Mouse (Mus musculus): Measurements from ENCODE around the gene Plin1. TPM values are rescaled to one million over a fixed set of nuclear protein-coding genes. Genes with fewer than 3 reads are reported as not detected.

Plin1 gene
- polyA plus RNA-seq, 1 experiment: not detected

DNA sequence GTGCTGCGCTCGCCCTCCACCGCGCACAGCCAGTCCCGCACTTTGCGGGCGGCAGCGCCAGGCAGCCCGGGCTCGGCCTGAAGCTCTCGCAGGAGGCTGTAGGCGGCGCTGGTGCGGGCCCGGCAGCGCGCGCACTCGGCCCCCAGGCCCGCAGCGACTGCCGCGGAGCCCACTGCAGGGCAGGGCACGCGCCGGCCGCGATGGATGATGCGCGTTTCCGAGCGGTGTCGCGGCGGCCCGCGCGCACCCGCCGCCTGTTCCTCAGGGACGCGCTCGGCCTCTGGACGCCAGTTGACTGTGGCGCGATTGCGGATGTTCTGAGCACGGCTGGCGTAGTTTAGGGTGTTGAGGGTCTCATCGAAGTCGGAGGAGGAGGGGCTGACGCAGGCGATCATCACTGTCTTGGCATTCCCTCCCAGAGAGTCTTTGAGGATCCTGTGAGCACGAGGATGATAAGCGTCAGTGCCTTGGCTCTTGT lies 22.5 kb downstream of the Plin1 start:
- no peak for TF ChIP-seq GATA1 (IDR thresholded peaks at IDR 0.05; ENCODE audit: low read length)

- TF ChIP-seq GATA1 (IDR thresholded peaks at IDR 0.05; ENCODE audit: low read length): no peak
Observed at GRCm38 (mm10) chr7:79705210-79705609, 27.5 kb downstream of the Plin1 start.

- TF ChIP-seq GATA1 (IDR thresholded peaks at IDR 0.05; ENCODE audit: low read length): no peak
Observed at GRCm38 (mm10) chr7:79702755-79703154, 29.9 kb downstream of the Plin1 start.

- no peak for TF ChIP-seq GATA1 (IDR thresholded peaks at IDR 0.05; ENCODE audit: low read length)
Observed at GRCm38 (mm10) chr7:79696495-79696894, 36.2 kb downstream of the Plin1 start.

DNA sequence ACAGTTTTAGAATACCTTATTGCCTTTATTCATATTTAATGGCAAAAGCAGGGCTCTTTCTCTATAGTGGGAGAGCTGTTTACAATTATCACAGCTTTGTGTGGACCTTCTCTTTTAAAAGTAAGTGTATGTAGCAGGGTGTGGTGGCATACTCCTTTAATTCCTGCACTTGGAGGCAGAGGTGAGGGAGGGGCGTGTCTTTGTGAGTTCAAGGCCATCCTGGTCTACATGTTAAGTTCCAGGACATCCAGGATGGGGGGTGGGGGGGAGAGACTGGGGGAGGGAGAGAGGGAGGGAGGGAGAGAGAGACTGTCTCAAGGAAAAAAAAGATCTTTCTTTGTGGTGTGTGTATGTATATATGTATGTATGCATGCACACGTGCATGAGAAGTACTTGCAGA lies 52.5 kb downstream of the Plin1 start:
- TF ChIP-seq GATA1 (IDR thresholded peaks at IDR 0.05; ENCODE audit: low read length): no peak

DNA sequence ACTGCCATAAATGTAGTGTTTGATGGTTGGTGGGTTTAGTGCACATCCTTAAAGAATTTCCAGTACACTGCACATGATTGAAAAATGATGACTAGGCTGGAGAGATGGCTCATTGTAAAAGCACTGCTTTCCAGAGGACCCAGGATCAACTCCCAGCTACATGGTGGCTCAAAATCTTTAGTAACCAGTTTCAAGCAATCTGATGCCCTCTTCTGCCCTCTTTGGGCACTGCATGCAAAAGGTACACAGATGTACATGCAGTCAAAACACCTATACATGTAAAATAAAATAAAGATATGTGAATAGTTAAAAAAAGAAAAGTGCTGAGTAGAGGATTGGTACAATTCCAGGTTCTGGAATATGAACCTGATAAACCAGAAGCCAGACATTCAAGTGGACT lies 53.5 kb downstream of the Plin1 start:
- TF ChIP-seq GATA1 (IDR thresholded peaks at IDR 0.05; ENCODE audit: low read length): no peak

DNA sequence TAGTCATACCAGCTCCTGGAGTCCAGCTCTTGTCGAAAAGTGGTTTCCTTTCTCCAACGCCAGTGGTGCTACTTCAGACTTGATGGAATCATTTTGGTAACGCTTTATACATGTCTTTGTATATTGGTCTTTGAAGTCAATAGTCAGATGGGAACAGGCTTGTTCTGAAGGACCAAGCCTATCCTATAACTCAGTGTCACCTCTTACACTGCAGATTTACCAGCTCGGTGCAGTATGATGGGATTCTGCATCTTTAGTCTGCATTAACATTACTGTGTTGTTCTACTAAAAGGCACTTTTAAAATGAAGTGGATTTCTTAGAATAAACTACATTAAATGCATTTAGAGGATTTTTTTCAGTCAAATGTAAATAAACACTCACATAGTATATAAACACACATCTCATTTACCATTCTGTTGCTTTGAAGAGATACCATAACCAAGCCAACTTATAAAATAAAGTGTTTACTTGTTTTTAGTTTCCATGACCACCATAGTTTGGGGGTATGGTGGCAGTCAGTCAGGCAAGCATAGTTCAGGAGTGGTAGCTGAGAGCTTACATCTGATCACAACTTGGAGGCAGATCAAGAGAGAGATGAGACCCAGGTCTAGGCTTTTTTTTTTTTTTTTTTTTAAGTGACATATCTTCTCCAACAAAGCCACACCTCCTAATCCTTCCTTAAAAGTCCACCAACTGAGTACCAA lies 61.7 kb downstream of the Plin1 start:
- no peak for TF ChIP-seq GATA1 (IDR thresholded peaks at IDR 0.05; ENCODE audit: low read length)

Other genes with a start within 250 kb of the Plin1 start
- not detected in 2 replicates for gene Rhcg, start 115.2 kb downstream of the Plin1 start, polyA plus RNA-seq (2012)
- gene Ticrr, start 72.7 kb downstream of the Plin1 start, polyA plus RNA-seq (2012): 18.2 and 19.3 TPM in 2 replicates
- 26.8 and 31.4 TPM in 2 replicates for gene Kif7, start 17.2 kb downstream of the Plin1 start, polyA plus RNA-seq (2012)
- 4.3 and 5.5 TPM in 2 replicates for gene Pex11a, start 10.2 kb upstream of the Plin1 start, polyA plus RNA-seq (2012)
- 0.03 TPM in 1 of 2 replicates, not detected in the other for gene Wdr93, start 10.3 kb upstream of the Plin1 start, polyA plus RNA-seq (2012)
- gene Mesp1, start 60.9 kb upstream of the Plin1 start, polyA plus RNA-seq (2012): not detected in 2 replicates
- gene Mesp2, start 77.8 kb upstream of the Plin1 start, polyA plus RNA-seq (2012): not detected in 2 replicates
- not detected in 2 replicates for gene Anpep, start 128.2 kb upstream of the Plin1 start, polyA plus RNA-seq (2012)
- gene Ap3s2, start 187.7 kb upstream of the Plin1 start, polyA plus RNA-seq (2012): 10.0 and 11.9 TPM in 2 replicates
- not detected in 2 replicates for gene Arpin, start 202.5 kb upstream of the Plin1 start, polyA plus RNA-seq (2012)

All from G1E-ER4 (cell line).